Mouse (Mus musculus) adrenal gland, adult 8-10 months (tissue): ENCODE results near the gene Nppc. TPM values are rescaled to one million over a fixed set of nuclear protein-coding genes. Genes with fewer than 3 reads are reported as not detected.

Source experiments
- DNase-seq: peaks from one replicate; pipeline ENCODE4 v3.0.0; 2022
- microRNA-seq, 2 experiments: library from miRNA; unstranded; fragments of <30 nt; microRNA quantifications; one replicate each; pipeline ENCODE4 v1.2.0; 2022
- total RNA-seq, 4 experiments: library from RNA; stranded (reverse); gene quantifications; 2 replicates each; pipeline ENCODE4 v1.2.4; 2022

The Nppc gene
- total RNA-seq, 4 experiments from 2014 or later: not detected

DNA sequence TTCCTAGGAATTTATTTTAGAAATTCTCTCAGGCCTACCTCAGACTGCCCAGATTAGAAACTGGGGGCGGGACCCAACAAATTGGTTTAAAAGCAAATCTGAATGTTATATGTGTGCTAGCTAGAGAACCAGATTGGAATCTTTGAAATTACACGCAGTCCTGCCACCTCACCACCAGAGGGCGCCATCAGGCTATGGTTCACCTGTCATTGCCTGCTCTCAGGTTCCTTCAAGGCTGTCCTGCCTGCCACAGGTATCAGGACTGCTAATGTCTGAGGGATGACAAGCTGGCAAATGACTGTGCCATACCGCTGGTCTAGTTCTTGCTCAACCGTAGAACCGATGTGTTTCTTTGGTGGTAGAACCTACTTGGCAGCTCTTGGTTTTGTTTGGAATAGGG is 20.1 kb downstream of the Nppc start:
- peak; percentile 35 for DNase-seq

DNA sequence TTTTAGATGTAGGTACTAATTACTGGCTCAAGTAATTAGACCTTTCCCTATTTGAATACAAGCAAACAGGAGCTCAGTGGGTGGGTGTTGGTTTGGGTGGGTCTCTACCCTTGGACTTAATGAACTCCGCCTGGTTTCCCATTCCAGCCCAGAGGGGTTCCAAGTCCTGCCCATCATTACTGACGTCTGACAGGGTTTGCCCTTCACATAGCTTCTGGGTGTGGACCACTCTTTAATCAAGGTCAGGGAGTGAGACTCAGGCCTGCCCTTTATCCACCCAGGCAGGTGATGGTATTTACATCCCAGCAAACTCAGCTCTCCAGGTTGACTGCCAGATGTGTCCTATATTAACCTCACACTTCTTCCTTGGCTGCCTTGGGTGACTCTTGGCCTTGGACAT is 22.9 kb downstream of the Nppc start:
- no peak for DNase-seq

DNA sequence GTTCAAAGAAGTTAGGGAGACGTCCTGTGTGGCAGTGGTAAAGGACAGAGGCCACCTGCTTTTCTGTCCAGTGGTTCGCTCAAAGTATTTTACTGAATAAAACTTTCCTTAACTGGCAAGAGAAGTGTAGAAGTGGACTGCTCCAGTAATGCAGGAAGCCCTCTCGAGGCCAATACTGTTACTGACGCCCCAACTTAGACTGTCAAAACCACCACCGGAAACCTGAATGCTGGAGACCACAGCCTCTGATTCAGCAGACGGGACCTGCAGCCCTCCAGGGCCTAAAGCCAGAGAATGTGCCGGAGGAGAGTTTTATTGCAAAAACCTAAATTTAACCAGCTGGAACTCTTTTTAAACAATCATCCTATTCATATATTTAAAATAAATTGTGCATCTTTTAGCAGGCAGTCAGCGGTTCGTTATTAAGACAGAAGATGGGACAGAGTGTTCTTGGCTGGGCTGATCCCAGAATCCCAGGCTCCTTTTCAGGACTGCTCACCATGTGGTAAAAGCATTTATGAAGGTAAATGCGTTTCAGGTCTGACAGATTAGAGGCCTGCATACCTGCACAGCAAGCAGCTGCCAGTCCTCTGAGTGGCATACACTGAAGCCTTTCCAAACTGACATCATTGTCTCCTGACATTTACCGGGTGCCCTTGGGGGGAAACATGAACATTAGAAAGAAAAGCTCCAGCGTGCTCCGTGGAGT is 27.1 kb downstream of the Nppc start:
- DNase-seq: no peak

DNA sequence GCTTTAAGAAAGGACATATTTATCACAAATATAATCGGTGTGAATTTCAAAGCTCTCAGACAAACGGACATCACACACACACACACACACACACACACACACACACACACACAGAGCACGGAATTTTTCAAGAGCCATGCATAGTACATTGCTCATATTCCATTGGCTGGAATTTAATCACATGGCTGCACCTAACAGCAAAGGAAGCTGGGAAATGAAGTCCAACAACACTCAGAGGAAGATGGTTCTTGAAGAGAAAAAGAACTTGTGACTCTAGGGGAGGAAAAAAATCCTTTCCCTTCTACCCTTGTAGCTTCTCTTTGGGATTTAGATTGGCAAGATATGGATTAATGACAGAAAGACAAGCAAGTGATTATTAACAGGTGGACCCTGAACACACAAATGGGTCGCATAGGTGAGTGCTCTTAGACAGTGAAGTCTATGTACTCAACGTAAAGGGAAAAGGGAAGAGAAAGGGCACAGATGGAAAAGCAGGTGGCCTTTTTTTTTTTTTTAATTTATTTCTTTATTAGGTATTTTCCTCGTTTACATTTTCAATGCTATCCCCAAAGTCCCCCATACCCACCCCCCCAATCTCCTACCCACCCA is 35.5 kb downstream of the Nppc start:
- no peak for DNase-seq

DNA sequence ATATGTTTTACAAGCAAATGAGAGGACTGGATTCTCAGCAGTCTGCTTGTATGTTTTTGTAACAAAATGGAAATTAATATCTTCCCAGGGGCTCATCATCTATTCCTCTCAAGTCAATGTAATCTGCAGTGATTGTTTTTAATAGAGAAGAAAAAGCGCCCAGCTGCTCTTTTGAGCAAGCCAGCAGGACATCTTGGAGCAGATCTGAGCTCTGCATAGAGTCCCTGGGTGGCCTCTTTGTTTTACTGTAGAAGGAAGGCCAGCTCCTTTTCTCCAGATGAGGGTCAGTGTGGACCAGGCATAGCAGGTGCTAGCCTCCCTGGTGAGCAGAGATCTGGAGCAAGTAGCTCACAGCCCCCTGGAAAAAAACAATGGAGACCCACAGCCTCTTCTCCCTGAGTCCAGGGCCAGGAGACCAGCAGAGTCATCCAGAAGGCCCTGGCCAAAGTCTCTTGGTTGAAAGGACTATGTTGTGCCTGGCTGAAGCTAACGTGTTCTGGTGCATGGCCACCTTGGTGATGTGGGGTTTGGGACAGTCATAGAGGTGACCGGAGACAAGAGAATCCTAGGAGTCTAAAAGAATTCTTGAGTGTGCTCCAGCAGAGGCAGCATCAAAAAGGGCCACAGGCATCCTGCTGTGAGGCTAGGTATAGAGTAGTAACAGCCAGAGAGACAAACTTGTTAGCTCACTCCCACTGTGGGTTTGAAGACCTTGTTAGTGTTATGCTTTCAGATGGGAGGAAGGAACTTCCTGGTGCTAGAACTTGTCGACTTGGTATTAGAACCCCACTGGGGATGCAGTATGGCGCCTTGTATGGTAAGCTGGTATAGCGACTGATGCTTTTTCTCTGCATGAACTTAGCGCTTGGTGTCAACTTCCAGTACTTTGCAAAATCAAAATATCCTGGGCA is 36.3 kb downstream of the Nppc start:
- DNase-seq: no peak

DNA sequence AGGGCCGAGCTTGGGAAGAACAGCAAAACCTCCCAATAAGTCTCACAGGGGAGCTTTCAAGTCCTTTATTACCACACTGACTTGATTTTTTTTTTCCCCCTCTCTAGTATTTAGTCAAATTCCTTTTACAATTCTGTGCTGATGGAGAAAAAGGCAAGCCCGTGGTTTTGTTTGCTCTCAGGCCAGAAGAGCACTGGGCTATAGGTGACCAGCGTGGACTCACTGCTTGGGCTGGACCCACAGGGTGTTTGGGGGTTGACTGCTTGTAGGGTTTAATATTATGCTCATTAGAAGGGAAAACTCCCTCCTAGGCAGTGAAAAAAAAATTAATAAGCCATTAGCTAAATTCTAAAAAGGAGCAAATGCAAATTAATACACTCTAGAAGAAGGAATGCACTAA is 36.9 kb downstream of the Nppc start:
- no peak for DNase-seq

DNA sequence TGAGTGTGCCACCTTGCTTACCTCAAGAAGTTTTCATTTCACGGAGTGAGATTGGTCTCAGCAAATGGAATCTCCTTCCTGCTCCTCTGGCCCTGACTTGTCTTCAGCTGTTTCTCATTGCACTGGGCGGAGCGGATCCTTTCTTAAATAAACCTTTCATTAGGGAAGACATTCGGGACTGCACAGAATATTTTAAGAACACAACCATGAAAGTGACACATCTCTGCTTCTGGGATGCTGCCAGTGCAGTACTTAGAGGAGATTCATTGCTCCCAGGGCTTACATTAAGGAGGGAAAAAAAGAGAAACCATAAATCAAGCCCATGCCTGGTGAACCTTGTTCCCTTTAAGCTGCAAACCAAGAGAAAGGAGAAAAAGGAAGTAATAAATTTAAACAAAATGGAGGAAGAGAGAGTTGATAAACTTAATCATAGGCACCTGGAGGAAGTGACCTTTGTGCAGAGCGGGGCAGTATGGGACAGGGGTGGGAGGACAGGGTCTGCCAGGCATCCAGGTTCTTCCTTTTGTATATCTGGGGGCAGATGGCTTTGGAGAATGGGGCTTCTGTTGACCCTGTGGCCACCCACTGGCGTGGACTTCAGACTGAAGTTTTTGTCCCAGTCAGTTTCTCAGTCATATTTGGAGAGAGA is 37.5 kb downstream of the Nppc start:
- DNase-seq: no peak

DNA sequence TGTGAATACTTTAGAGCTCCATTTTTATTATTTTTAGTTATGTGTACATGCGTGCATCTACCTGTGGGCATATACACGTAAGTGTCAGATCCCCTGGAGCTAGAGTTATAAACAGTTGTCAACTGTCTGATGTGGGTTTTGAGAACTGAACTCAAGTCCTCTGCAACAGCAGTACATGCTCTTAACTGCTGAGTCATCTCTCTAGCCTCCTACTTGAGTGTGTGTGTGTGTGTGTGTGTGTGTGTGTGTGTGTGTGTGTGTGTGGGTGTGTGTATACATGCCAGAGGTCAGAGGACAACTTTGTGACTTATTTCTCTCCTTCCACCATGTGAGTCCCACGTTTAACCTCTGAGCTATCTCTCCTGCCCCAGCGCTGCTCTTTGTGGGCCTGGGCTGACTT is 39.8 kb downstream of the Nppc start:
- DNase-seq: no peak

DNA sequence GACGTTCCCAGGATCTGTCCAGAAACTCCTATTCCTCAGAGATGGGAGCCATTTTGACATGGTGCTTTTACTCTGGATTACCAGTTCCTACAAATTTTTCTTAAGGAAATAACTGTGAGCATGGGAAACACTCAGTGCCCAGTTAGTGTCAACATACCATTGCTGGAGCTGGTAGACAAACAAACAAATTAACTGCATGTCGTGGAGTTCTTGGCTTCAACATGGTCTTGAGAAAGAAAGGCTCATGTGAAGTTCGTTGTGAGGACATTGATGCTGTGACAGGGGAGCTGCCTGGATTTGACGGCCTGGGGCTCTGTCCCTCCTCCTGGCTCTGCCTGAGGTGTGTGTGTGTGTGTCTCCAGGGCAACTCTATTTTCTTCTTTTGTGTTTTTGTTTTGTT is 40.4 kb downstream of the Nppc start:
- no peak for DNase-seq

DNA sequence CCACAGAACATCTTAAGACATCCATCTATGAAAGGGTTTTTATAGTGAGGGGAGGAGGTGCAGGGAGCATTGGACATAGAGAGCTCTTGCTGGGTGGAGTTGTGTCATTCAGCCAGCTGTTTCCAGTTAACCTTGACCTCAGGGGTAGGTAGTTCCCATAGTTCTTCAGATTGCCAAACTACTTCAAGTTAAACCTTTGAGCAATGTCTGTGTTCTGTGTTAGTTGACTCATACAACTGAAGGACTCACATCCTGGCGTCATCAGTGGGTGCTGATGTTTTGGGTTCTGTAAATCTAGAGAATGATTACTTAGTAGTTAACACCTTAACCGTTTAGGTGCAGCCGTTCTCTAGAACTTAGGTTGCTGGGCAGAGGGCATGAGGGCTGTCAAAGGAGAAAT is 42.1 kb downstream of the Nppc start:
- DNase-seq: peak; percentile 54

DNA sequence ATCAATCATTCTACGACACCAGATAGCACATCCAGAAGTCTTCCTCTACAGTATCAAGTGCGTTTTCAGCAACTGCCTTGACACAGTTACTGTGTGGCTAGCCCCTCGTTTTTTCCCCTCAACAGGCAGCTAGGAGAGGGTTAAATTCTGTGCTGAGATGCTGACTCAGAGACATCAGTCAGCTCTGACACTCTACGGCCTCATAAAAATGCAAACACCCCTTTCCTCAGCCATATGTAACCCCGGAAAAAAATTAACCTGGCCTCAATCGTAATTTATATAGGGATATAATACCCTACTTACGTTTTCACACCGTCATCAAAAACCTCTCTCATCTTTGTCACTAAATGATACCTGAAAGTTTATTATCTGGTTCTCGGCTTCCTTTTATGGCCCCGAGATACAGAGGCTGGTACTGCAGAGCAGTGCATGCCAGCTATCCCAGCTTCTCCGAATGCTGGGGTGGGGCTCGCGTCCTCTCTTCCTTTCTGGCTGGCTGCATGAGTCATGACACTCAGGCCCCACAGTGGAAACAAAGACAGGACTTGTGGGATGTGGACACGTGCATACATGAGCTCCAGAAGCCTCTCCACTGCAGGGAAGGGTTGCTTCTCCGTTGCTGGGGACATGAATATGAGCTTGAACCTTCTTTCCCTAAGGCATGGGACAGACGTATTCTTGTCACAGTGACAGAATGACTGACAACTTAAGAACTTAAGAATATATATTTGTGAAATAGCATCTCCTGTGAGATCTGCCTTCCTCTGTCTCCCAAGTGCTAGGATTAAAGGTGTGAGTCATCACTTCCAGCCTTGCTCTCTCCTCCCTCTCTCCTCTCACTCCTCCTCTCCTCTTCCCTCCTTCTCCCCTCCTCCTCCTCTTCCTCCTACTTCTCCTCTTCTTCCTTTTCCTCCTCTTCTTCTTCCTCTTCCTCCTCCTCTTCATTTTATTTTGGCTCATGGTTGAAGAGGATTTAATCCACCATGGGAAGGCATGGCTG is 47.1 kb downstream of the Nppc start:
- no peak for DNase-seq

DNA sequence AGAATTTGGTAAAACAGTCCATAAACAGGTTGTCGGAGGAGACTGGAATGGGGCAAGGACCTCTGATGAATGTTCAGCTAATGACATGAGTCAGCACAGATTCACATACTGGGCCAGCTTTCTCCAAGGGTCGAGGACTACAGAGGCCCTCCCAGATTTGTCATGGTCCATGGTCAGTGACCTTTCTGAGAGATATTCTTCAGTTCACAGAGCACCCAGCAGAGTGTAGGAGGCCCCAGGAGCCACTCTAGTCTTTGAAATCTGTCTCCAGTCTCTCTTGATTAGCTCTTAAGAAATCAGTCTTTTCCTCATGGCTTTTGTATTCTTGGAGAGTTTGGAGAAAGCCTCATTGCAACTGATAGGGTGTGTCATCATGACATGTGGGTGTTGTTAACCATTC is 48.1 kb downstream of the Nppc start:
- DNase-seq: peak; percentile 72

DNA sequence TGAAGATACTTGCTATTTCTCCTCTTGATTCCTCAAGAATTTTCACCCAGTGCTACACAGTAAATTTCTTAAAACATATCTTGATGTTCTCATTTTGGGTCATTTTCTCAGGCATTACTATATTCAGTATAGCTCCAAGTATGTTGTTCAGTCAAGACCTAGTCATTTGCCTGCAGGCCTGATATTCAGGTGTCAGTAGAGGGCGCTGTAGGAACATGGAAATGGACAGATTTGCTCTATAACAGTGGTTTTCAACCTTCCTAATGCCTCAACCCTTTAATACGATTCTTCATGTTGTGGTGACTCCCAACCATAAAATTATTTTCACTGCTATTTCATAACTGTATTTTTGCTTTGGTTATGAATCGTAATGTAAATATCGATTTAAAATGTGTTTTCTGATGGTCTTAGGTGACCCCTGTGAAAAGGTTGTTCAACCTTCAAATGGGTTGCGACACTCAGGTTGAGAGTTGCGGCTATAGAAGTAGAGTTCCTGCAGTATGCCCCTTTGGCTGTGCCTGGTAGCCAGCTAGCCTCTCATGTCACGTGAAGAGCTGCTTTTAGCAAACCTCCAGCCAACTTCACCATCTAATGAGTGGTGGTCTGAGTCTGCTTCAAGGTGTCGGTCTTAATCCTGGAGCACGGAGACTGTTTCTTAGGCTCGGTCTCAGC is 51.8 kb downstream of the Nppc start:
- peak; percentile 36 for DNase-seq

Small RNAs within 50 kb of the gene (microRNA-seq; reads per million reads assigned to microRNA genes)
- 0 reads per million in 2 experiments for gene Gm22955

Other genes with a start within 250 kb of the Nppc start
- not detected for gene Nmur1, start 244.3 kb downstream of the Nppc start, total RNA-seq
- gene Tex44, start 244.2 kb downstream of the Nppc start, total RNA-seq: not detected
- gene Ptma, start 143.8 kb downstream of the Nppc start, total RNA-seq: 100 to 1,000 TPM; 448 to 514 (median 510) TPM
- 10 to 100 TPM; 36.8 to 47.2 (median 42.3) TPM for gene Pde6d, start 87.9 kb downstream of the Nppc start, total RNA-seq
- 10 to 100 TPM; 13.1 to 16.3 (median 14.6) TPM for gene Cops7b, start 87.7 kb downstream of the Nppc start, total RNA-seq
- gene Dis3l2, start 33.2 kb upstream of the Nppc start, total RNA-seq: 10 to 100 TPM; 15.3 to 25.2 (median 19.6) TPM